Mouse (Mus musculus): ENCODE measurements at regions not wholly inside any gene's neighbourhood (a gene's known extent, or its start where the extent isn't known, plus 50 kb on each side); places are given as distances from the start of the nearest gene placed in this dataset.

GRCm38 (mm10) chr4:125439856-125440255 lies 50.6 kb upstream of the Grik3 start:
- DNase-seq (ENCODE audit: low spot score in 2 of 2), result no peak

DNA sequence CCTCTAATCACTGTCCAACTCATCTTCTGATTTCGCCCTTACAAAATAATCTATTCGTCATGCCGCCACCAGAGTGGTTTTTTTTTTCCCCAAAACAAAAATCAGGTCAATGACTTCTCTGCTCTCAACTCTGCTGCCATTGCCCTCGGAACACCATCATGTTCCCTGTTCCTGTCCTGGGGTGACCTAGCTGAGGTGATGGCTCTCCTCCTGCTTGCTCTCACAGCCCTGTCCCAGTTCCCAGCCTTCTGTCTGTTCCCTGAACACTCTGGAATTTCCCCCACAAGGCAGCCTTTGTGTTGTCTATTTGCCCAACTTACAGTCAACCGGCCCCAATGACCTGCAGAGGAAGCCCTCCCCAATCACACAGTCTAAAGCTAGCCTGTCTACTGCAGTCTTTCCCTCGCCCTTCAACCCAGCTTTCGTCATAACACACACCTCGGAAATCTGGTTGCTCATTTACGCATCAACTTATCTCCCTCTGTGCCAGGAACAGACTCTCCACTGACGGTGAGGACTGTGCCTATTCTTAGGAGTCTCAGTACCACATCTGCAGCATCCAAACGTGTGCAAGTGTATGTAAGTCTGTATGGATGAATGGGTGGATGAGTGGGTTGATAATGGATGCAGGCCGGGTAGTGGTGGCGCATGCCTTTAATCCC lies 53.2 kb upstream of the Grik3 start:
- no peak for DNase-seq (ENCODE audit: low spot score in 2 of 2)

DNA sequence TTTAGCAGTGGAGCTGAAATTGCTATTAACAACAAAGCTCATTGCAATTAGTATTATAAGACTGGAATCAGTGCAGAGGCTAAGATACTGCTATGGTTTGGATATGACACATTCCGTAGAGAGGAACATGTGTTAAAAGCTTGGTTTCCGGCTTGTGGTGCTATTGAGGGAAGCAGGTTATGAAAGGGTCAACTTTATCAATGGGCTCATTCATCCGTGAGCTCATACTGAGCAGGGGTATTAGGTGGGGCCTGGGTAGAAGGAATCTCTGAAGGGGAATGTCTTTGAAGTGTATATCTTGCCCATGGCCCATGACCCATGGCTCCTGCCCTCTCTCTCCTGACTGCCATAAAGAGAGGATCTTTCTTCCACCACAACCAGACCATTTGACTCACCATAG lies 57.0 kb upstream of the Grik3 start:
- no peak for DNase-seq (ENCODE audit: low spot score in 2 of 2)

DNA sequence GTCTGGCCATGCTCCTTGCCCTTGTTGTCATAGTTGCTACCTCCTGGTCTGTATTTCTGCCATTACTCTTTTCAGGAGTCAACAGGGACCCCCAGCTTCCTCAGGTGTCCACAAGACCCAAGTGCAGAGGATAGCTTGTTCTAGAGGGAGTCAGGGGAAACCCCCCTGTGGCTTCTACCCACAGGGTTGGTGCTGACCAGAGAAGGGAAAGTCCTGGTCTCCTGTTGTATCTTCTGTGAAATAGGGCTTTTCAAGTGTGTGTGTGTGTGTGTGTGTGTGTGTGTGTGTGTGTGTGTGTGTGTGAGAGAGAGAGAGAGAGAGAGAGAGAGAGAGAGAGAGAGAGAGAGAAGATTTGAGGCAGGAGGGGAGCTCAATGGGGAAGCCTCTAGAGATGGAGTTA lies 58.9 kb upstream of the Grik3 start:
- DNase-seq (ENCODE audit: low spot score in 2 of 2), result no peak

- DNase-seq (ENCODE audit: low spot score in 2 of 2), result no peak
Observed at GRCm38 (mm10) chr4:125430845-125431244, 59.7 kb upstream of the Grik3 start.

- no peak for DNase-seq (ENCODE audit: low spot score in 2 of 2)
Observed at GRCm38 (mm10) chr4:125428736-125429135, 61.8 kb upstream of the Grik3 start.

DNA sequence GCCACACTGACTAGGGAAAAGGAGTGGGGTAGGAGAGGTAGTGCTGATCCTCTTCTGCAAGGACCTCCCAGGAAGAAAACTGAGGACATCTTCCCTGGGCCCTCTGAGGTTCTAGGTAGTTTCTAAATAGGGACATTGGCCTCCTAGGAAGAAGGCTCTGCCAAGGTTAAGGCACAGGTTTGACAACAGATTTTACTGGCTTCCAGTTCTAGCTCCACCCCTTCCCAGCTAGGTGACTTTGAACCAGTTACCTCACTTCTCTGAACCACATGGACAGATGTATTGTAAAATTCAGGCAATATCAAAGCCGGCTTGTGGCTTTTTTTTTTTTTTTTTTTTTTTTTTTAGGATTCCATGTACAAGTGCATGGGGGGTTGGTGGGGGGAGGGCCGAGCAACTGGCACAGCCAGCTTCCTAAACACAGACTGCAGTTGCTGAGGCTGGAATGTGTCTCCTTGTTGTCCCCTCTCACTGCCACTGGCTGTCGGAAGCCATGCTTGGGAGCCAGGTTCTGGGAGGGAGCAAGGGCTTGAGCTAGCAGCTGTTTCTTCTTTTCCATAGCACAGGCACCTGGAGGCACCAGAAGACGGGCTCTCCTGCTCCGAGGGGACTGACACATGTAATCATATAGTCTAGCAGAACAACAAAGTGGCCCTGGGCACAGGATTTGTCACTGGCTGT lies 69.8 kb upstream of the Grik3 start:
- DNase-seq (ENCODE audit: low spot score in 2 of 2), result no peak

DNA sequence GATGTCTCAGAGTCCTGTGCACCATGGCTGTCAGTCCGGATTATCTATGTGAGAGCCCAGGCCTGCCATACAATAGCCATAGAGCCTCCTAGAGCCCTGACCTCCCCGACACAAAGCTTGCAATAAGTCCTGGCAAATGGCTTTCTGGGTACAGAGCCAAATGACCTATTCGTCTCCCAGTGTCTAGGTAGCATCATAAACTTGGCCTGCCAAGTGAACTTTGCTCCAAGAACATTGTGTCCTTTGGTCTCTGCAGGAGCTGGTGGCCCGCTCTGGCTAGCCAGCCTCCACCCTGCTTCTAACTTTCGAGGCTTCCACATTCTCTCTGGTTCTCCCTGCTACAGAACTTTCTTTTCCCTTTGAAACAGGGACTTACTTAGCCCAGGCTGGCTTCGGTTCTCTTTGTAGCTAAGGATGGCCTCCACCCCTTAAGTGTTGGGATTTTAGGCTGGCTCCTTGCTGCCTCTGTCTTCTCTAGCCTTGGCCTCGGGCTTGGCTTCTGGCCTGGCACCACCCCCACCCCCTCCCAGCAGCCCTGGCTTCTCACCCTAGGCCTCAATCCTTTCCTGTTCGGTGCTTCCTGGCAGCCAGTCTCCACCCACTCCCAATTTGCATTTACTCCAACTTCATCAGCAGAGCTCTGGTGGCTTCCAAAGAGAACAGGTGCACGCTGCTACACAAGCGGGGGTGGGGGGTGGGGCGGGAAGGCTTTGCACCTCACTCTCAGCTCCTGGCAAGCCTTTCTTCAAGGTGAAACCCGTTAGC lies 70.8 kb upstream of the Grik3 start:
- DNase-seq (ENCODE audit: low spot score in 2 of 2), result no peak

GRCm38 (mm10) chr4:125415308-125415707 lies 75.2 kb upstream of the Grik3 start:
- DNase-seq (ENCODE audit: low spot score in 2 of 2), result no peak

- DNase-seq (ENCODE audit: low spot score in 2 of 2), result no peak
Observed at GRCm38 (mm10) chr4:125413833-125414719, 76.4 kb upstream of the Grik3 start.

DNA sequence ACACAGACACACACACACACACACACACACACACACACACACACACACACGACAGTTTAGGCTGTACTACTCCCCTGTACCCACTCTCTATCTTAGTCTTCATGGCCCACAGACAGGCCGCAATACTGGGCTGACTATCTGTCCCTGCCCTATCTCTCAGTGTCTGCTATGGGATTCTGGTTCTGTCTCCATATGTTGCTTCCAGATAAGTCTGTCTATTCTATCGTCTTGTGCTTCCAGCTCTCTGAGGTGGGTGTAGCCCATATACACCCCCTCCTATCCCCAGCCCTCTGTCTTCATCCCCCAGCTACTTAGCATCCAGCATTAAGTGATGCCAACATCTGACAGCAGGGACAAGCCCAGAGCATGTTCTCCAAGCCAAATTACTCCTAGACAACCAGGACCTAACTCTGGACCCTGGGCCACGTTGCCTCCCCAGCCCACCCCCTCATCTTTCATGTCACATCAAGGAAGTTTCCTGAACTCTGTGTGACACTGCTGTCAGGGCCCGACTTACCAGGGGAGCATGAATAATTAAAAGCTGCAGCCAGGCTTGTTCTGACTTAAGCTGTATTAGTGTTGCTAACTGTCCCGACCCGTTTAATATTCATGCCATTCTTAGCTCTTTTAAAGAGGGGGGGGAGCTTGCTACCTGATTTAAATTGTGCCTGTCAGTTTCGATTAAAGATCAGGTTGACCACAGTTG lies 79.6 kb upstream of the Grik3 start:
- no peak for DNase-seq (ENCODE audit: low spot score in 2 of 2)

DNA sequence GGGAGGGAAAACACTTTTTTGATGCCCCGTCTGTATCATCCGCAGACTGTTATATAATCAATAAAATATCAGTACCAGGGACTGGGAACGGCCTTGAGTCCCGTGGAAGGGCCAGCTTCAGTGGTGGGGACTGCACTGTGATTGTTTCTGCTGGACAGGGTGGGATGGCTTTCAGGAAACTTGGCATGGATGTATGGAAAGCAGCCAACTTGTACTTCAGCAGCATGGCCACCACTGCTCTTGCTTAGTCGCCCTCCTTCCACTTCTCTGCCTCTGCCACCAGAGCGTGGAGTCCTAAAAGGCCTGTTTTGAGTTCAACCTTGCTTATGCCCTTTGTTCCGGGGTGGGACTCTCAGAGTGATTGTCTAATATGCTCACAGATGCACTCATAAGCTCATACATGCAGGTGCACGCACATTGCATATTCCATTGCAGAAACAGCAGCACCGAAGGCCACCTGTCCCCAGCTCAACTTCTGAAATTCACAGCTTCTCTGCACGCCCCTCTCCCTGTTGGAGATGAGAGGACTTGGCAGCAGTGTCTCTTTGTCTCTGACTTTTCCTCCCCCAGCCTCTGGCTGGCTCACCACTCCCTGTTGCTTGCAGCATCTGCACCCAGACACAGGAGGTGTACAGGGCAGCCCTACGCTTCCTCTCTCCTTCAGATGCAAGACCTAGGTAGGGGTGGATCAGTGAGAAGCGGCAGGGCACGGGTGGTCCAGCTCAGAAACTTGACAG lies 91.0 kb upstream of the Grik3 start:
- DNase-seq (ENCODE audit: low spot score in 2 of 2), result no peak

DNA sequence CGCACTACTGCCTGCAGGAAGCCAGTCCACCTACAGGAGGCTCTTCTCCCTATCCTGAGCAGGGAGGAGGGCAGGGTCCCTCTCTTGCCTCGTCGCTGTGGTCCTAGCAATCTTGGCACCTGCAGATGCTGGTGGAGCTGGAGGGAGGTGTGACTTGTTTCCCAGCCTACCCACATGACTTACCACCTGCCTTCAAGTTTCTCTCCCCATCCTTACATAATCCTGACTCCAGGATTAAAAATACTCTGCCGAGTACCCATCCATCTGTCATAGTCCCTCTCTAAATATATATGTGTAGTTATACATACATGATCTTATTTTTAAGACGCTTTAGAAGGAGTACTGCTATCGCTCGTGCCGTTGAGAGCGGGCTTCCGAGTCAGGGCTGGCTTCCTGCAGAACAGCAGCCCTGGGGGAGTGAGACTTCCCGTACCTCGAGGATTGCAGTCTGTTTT lies 93.5 kb upstream of the Grik3 start:
- DNase-seq (ENCODE audit: low spot score in 2 of 2), result peak; percentile 58 to 61

- no peak for DNase-seq (ENCODE audit: low spot score in 2 of 2)
Observed at GRCm38 (mm10) chr4:125391269-125391668, 99.2 kb upstream of the Grik3 start.

- no peak for DNase-seq (ENCODE audit: low spot score in 2 of 2)
Observed at GRCm38 (mm10) chr4:125385811-125386210, 104.7 kb upstream of the Grik3 start.

GRCm38 (mm10) chr4:125364011-125364410 lies 126.5 kb upstream of the Grik3 start:
- no peak for DNase-seq (ENCODE audit: low spot score in 2 of 2)

DNA sequence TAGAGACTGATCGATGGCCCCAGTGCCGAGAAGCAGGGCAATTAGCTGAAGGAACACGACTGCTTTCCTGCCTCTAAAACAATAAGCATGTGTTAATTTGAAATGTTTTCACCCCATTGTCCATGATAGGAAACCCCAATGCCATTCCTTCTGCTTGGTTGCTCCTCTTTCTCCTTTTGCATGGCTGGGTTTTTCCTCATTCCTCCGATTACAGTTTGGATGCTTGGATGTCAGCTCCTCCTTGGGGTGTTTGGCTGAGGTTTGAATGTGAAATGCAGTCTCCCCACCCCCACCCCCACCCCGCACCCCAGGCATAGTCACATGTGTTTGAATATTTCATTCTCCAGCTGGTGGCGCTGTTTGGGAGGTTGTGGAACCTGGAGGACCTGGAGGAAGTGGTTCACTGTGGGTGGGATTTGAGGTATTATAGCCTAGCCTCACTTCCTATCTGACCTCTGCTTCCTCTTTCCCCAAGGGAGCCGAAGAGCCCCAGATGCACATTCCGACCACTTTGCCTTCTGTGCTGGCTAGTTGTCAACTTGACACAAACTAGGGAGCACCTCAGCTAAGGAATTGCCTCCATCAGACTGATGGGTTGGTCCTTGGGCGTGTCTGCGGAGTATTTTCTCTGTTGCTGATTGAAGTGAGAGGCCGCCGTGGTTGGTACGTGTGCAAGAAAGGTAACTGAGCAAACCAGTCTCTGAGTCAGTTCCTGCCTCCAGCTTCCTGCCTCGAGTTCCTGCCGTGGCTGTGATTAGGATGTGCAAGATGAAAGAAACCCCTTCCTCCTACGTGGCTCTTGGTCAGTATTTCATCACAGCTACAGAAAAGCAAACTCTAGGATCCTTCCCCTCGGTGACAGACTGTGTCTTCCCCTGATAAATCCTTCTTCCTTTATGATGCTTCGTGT lies 128.6 kb upstream of the Grik3 start:
- no peak for DNase-seq (ENCODE audit: low spot score in 2 of 2)

DNA sequence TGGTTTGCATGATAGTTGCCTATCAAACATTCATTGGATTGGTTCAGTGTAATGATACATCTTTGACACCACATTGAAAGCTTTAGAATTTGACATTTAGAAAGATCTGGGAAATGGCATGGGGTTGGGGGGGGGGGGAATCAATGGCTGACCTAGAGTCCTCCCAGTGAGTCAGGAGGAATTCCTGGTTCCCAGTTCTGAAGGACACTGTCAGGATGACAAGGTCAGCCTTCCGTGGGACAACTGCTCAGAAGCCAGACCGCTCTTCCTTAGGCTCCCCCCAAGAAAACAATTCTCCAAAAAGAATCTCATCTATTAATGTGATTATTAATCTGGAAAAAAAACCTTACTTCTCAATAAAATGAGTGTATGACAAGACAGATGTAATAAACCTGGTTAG lies 132.1 kb upstream of the Grik3 start:
- DNase-seq (ENCODE audit: low spot score in 2 of 2), result no peak

- DNase-seq (ENCODE audit: low spot score in 2 of 2), result peak; percentile 67 to 72
Observed at GRCm38 (mm10) chr4:125356441-125356840, 134.1 kb upstream of the Grik3 start.

All from layer of hippocampus, adult 8-10 months (tissue).